Mouse (Mus musculus) kidney, adult 18-20 months (tissue): ENCODE measurements at regions not wholly inside any gene's neighbourhood (a gene's known extent, or its start where the extent isn't known, plus 50 kb on each side); places are given as distances from the start of the nearest gene placed in this dataset.
"Not testable (repeated sequence)": the region's sequence is repeated elsewhere in the genome, so short reads cannot be mapped to it uniquely, and the experiment has no call there.

Source experiments
- DNase-seq: peaks from one replicate; pipeline ENCODE4 v3.0.0; 2021

DNA sequence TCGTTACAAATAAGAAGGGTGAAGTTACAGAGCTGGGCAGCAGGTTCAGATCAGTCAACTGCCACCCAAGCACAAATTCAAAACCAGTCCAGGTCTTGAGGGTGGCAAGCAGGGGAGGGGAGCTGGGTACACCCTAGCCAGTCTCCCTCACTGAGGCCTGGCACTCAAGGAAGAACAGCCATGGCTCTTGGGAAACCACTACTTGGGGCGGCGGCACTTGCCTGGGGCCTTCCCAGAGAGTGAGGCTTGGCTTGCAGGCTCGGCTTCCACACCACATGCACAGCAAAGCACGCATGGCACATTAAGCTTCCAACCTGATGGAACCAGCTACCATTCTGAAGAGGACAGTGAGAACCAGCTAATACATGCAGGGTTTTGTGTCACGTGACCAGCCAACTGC, 127.9 kb upstream of the Pou3f3 start:
- DNase-seq, result peak; percentile 10

DNA sequence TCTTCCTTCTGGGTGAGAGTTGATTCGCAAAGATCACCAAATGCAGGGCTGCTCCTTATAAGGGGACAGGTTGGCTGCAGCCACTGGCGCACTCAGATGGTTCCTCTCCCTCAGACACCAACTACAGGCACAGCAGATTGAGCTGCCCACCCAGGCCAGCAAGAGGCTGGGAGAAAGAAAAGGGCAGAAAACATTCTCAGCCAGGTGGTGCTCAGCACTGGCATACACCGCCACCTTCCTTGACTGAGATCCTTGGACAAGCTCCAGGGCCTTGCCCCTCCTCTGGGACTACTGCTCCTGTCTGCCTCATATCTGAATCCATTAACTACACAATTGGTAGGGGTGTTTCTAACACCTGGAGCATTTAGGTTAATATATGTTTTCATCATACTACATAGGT, 110.4 kb upstream of the Pou3f3 start:
- no peak for DNase-seq

DNA sequence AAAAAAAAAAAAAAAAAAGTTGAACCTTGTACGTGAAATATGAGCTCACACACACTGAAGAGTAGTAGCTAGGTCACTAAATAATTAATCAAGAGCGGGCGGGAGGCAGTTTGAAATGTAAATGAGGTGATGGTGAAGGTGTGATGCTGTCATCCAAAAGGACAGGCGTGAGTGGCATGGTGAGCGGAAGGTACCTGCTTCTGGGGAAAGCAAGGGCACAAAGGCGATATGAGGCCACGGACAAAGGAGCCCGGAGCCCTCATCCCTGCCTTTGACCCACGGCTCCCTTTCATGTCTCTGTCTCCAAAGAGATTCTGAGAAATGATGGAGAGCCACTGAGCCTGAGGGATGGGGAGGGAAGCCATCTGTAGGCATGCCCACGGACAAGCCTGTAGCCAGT, 107.1 kb upstream of the Pou3f3 start:
- no peak for DNase-seq

GRCm38 (mm10) chr1:42589442-42589841, 106.1 kb upstream of the Pou3f3 start:
- no peak for DNase-seq

- DNase-seq, result no peak
Observed at GRCm38 (mm10) chr1:42591855-42592254, 103.7 kb upstream of the Pou3f3 start.

DNA sequence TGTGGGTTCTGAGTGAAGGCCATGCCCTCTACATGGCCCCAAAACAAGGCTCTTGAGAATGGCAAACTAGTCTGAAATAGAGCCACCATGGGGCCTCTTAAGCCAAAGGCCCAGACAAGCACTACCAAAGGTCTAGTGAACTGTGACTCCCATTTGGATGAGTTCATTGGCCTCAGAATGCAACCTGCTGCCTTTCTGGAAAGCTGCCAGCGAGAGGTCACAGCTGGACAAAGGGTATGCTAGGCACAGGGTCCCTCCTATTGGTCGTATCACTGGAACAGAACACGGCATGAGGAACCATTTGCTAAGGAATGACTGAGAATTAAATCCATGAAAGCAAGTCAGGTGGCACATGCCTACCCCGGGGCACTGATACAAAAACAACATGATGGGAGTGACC, 98.5 kb upstream of the Pou3f3 start:
- peak; percentile 12 for DNase-seq

DNA sequence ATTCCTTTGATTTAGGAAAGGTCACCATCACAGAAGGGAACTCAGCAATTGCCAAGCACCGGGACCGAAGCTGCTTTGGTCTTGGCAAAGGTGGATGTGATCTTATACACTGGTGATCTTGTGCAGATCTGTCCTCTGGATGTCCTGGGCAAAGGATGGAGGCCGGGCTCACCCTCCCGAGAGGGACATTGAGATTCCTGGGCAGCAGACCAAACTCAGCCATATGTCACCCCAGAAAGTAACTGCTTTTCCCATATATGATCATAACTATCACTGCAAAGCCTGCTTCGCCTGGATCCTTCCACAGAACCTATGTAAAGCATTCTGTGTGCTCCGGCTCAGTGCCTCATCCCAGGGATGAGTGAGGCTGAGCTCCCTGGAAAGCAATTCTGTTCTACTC, 96.3 kb upstream of the Pou3f3 start:
- no peak for DNase-seq

DNA sequence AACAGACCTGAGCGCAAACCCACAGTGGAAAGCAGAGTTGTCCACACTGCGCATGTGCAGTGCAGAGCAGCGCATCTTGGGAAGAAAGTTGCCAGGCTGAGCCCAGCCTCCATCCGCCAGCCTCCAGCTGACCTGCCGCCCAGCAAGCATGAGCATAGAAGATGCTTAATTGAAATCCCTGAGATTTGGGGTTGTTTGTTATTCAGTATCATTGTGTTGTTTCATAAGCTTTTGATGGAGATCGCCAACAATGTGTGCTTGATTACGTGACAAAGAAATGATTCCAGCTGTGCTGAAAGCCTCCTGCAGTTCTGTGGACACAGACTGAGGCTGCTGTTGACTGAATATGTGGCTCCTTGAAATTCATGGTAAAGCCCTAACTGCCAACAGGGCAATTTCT, 89.3 kb upstream of the Pou3f3 start:
- no peak for DNase-seq

- not testable (repeated sequence) for DNase-seq
Observed at GRCm38 (mm10) chr1:42607466-42608043, 88.0 kb upstream of the Pou3f3 start.

DNA sequence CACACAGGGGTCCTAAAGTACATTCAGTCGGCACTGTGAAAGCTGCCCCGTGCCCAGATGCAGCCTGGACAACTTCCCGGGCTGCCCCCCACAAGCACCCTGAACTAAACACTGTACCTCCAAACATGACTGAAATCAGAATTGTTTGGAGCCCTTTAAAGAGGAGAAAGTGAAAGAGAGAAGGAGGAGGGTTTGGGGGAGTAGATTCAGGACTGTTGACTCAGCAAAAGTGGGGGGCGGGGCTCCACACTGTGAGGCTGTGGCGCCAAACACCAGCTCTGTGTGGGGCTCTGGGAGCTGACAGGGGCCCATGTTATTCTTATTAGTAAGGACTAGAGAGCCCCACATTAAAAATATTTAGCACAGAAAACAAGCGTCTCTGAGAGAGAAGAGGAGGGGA, 71.8 kb upstream of the Pou3f3 start:
- DNase-seq, result no peak

- DNase-seq, result no peak
Observed at GRCm38 (mm10) chr1:42628800-42629199, 66.8 kb upstream of the Pou3f3 start.

DNA sequence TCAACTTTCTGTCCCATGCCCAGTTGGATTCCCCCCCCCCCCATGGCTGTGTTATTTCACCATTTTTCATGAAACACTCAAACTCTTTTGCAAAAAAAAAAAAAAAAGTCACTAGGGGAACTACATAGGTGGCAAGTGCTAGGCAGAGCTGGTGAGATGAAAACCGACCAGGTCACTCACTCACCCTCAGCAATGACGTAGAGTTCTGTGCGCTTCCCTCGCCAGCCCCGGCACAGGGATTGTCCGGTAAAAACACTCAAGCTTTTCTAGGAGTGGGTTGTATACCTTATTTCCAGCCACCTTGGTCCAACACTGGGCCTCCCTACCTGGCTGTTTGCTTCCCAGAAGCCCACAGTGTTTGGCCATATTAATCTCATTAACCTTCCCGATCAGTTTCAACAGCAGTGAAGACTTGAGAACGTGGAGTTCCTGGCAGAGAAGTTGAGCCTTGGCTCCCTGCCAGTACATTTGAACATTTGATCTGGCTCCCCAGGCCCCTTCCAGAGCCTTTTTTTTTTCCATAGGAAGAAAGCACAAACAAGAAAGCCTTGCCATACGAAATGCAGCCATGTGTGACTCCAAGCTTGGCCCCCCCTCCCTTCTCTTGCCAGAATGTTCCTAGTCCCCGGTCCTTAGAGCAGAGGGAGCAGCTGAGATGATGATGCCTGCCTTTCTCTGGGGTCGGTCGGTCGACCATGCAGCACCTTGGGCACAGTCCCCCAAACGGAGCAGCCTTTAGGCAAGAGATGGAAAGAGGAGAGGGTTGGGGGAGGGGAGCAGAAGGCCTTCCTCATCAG, 65.9 kb upstream of the Pou3f3 start:
- DNase-seq, result peak; percentile 52

GRCm38 (mm10) chr1:42632286-42632685, 63.3 kb upstream of the Pou3f3 start:
- DNase-seq, result no peak

DNA sequence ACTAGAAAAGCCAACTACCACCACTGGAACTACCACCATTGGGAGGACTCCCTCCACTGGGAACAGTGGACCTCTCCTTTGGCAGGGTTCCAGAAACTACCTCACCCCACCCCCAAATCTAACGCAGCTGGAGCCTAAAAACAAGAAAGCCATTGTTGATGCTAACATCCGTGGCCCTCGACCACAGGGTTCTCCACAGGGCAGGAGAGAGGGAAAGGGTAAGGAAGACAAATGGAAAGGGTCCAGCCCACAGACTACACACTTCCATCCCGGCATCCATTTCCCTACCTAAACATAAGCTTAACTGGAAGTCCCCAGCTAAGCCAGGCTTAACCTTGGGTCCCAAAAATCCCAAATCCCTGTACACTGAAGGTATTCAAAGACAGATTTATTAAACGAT, 59.0 kb upstream of the Pou3f3 start:
- no peak for DNase-seq
